Mouse (Mus musculus) 3134 (cell line): ENCODE results near the gene Junb.
A peak's percentile ranks its signal among the peaks of the same experiment; 100 is the strongest.

ENCODE experiments used
- DNase-seq: peaks from one replicate; pipeline ENCODE4 v3.0.0-alpha.2; 2011; ENCODE audit warnings: low spot score; ENCODE audit not compliant: insufficient read length; ENCODE audit errors: extremely low read depth

Gene Junb

DNA sequence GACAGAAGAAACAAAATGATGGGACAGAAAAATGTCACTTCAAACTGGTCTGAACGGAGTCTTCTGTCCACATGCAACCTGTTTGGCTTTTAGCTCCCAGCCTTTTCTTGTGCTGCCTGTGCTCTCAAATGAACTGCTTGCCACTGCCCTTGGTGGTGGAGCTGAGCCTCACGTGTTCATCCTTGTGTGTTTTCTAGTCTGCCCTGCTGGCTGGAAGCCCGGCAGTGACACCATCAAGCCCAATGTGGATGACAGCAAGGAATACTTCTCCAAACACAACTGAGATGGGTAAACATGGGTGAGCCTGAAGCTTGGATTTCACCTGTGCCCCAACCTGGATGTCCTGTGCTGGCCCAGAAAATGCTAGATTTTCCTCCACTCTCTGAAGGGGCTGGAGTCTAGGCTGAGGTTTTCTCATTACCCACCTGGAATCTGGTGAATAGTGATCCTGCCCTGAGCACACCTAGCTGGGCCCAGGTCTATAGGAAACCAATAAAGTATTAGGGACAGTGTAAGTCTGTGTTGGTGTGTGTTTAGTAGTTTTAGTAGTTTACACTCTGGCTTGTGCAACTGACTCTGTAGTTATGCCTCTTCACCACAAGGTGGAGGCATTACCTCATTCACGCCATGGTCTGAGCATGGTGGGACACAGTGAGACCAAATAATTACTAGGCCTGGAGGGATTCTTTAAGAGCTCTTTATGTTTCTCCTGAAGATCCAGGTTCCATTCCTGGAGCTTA, 4.5 kb downstream of the Junb start:
- no peak for DNase-seq

DNA sequence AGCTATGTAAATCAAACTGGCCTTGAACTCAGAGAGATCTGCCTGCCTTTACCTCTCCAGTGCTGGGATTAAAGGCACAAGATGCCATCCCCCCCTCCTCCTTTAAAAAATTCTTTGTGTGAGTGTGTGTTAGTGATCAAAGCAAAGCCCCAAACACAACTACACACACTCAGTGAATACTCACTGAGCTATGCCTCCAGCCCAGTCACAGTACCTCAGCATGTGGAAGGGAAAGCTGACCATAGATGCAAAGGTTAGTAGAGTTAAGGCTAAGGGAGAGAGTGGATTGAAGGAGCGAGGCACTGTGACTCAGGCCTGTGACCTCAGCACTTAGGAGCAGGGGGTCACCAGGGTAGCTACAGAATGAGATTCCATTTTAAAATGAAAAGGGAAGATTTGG, 5.4 kb downstream of the Junb start:
- no peak for DNase-seq

- DNase-seq = no peak
These were observed 7.6 kb downstream of the Junb start for GRCm38 (mm10) chr8:84970913-84971312.

DNA sequence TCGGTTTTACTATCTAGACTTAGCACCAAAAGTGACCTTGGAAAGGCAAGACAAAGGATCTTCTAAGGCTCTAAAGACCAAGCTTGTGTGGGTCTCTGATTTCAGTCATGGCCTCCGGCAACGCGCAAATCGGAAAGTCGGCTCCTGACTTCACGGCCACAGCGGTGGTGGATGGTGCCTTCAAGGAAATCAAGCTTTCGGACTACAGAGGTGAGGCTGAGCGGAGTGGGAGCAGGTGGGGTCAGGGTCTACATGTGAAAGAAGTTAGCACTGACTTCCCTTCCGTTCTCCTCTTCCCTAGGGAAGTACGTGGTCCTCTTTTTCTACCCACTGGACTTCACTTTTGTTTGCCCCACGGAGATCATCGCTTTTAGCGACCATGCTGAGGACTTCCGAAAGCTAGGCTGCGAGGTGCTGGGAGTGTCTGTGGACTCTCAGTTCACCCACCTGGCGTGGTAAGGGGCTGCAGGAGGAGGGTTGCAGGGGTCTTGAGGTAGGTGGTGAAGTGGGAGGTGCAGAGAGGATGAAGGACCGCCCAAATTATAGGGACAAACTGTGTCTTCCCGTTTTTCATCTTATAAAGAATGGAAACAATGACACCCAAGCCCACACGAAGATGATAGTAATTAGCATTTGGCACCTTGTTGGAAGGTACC, 8.3 kb downstream of the Junb start:
- no peak for DNase-seq

DNA sequence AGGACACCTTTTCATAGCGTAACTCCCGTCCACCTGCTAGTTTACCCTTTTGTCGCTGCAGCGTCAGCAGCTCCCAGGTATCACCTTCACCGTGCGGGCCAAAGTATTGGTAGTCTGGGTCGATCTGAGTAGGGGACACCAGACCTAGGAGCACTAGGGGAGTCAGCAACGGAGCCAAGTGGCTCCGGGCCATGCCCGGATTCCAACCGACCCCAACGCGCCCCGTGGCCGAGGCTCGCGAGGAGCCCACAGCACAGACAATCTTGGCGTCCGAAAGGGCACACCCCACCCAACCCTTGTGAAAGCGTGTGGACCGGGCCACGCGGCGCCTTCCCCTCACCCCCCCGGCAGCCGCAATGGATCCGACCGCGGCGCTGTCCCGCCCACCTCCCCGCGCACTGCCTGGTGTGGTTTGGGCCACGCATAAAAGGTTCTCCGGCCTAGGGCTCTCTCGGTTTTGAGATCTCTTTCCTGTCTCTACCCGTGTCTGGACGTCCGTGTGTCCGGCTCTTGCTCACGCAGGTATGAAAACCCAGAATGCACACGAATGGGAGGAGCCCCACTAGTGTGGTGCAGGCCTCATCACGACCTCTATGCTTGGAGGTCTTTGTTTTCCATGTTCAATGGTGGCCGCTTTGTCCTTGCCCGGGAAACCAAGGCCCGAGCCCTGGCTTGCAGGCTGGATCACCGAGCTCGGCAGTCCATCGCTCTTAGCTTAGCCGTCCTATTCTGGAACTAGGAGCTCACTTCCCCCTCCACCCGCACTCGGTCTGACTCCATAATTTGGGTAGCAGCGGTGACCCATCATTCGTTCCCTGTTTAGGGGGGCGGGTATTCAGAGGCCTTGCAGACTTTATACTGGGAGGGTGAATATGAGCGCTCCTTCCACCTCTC, 9.0 kb downstream of the Junb start, which contains the start of the genes Gm49661, Prdx2 and Rnaseh2a:
Gene Gm49661, minus strand, starts transcription at position 193 of the 894 bp plus-strand sequence.
Gene Prdx2, plus strand, starts transcription at position 347 of the 894 bp plus-strand sequence.
Gene Rnaseh2a, minus strand, starts transcription at position 527 of the 894 bp plus-strand sequence.
- peak; percentile 80 for DNase-seq

GRCm38 (mm10) chr8:84968650-84969049, 9.9 kb downstream of the Junb start:
- no peak for DNase-seq

DNA sequence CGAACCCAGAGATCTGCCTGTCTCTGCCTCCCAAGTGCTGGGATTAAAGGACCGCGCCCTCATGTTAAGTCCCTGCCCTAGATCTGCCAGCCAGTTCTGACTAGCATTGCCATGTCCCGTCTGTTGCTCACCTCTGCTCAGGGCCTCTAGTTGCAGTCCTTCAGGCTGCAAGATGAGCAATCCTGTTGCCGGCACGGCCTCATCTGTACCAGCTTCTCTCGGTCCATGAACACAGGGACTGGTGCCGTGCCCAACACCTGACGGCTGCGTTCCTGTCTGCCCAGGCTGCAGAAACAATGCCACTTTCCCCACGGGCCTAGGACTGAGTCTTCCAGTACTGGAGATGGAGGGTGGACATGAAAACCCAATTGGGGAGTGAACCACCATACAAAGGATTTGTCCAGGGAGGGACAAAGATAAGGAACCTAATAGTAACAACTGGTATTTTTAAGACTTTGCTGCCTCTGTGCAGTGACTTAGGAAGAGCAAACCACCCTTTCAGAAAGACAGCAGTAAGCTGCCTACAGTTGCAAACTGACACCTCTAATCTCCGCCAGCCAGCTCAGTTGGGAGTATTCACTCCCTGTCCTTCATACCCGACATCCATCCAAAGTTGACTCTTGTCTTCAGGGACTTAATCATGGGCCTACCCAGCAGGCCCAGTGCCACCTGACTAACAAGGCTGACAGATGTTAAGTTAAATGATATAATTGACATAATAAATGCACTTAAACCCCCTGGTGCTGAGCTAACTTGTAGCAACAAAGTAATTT, 10.8 kb downstream of the Junb start:
- no peak for DNase-seq

GRCm38 (mm10) chr8:84966603-84967002, 11.9 kb downstream of the Junb start:
- DNase-seq = no peak

DNA sequence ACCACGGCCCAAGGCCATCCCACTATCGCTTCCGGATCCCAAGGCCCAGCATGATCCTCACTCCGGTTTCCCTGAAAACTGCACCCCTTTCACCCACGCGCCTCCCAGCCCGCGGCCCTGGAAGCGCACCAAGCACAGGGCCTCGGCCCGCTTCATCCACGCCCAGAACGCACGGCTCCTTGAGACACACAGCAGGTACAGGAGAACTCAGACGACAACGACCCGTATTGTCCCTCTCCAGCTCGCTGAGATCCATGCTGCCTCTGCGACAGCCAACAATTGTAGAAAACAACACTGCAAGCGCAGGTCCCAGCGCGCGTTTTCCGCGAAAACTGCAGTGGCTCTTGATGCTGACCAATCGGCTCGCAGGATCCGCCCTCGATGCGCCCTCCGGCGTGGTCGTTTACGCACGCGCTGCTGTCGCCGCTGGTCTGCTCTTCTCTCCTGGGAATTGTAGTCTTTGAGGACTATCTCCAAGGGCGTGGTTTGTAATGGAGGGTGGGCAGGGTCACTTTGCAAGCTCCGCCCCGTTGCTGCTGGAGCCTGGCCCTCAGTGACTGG, 12.7 kb downstream of the Junb start:
- DNase-seq = peak; percentile 99

- no peak for DNase-seq
These were observed 14.6 kb downstream of the Junb start for GRCm38 (mm10) chr8:84963952-84964351.

- DNase-seq = peak; percentile 77
These were observed 18.7 kb downstream of the Junb start for GRCm38 (mm10) chr8:84959811-84960210.

DNA sequence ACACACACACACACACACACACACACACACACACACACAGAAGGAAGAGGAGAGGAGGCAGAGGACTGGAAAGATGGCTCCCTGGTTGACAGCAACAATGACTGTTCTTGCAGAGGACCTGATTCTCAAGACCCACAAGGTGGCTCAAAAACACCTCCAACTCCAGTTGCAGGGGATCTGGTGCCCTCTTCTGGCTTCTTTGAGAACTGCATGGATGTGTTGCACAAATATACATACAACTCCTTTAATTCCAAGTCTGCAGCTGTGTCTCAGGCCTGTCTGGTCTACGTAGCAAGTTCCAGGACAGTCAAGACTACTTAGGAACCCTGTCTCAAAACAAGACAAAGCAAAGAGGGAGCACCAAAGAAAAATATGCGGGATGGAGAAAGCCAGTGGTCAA, 21.8 kb downstream of the Junb start:
- peak; percentile 64 for DNase-seq

DNA sequence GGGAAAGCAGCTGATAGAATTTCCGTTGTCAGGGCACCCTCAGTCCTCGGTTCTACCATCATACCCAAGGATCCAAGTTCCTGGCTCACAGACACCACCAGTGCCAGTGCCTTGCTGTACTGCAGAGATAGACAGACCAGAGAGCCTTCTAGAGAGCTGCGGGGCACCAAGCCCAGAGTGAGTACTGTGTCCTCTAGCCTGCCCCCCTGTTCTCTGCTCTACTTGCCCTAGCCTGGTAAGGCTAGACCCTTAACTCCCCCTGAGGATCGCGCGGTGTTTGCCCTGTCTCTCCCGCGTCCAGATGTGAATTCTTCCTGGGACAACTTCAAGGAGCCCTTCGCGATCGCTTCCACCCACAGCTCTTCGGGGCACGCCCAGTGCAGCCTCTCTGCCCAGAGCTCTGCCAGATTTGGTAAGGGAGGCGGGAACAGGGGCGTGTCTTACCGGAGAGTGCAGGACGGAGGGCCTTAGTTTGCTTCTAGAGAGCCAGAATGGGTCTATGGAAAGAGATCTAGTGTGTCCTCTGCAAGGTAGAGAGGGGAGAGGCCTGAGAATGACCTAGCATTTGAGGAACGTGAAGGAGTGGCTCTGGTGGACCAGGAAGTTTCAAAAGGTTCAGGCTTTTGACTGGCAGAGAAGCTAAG, 25.8 kb downstream of the Junb start:
- DNase-seq = peak; percentile 74

GRCm38 (mm10) chr8:84949753-84950152, 28.8 kb downstream of the Junb start:
- DNase-seq = no peak

- no peak for DNase-seq
These were observed 31.3 kb downstream of the Junb start for GRCm38 (mm10) chr8:84947241-84947545.

GRCm38 (mm10) chr8:84946528-84947240, 31.8 kb downstream of the Junb start, which contains the start of gene Rtbdn:
Gene Rtbdn, plus strand, starts transcription at chr8:84946991.
- DNase-seq = no peak

GRCm38 (mm10) chr8:84945633-84946527, 32.6 kb downstream of the Junb start:
- DNase-seq = no peak

- no peak for DNase-seq
These were observed 33.3 kb downstream of the Junb start for GRCm38 (mm10) chr8:84945235-84945632.
